Mouse (Mus musculus): ENCODE data around the gene Rab25. TPM values are rescaled to one million over a fixed set of nuclear protein-coding genes. Genes with fewer than 3 reads are reported as not detected.
"Not testable (repeated sequence)": the region's sequence is repeated elsewhere in the genome, so short reads cannot be mapped to it uniquely, and the experiment has no call there.

The Rab25 gene
- not detected for total RNA-seq (2021)
- long read RNA-seq, experiment 1 = 0 reads
- long read RNA-seq, experiment 2 = 0 reads

DNA sequence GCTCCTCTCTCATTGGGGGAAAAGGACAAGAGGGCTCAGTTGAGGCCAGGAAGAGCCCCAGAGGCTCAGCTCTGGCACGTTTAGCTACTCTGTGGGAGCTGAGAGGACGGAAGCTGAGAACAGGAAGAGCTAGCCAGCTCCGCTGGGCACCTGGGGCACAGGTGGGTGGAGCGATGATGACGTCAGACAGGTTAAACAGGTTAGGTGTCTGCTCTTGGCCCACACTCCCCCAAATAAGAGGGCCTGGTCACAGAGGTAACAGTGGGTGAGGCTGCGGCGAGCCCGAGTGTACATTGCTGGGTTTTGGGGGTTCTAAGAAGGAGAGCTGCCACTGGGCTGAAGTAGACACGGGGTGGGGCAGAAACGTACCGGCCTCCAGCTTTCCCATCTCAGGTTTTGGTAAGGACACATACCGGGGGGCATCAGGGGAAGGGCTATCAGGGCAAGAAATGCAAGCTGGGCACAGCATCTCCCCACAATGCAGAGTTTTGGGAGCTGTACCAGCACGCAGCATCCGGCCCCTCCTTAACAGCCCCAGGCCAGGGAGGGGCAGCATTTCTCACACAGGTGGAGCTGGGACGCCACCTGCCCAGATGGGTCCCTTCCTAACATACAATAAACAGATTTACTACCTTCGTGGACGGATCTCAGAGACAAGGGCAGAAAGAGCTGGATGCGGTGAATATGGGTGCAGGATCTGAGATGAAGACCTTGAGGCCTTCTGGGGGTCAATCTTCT lies at the start of gene Rab25:
Gene Rab25 (minus strand): TSS at position 121 of the 738 bp plus-strand sequence.
- no peak for DNase-seq

GRCm38 (mm10) chr3:88596547-88596946 lies 48.4 kb upstream of the Rab25 start:
- DNase-seq = not testable (repeated sequence)

GRCm38 (mm10) chr3:88593893-88594580 lies 45.9 kb upstream of the Rab25 start:
- DNase-seq = no peak

DNA sequence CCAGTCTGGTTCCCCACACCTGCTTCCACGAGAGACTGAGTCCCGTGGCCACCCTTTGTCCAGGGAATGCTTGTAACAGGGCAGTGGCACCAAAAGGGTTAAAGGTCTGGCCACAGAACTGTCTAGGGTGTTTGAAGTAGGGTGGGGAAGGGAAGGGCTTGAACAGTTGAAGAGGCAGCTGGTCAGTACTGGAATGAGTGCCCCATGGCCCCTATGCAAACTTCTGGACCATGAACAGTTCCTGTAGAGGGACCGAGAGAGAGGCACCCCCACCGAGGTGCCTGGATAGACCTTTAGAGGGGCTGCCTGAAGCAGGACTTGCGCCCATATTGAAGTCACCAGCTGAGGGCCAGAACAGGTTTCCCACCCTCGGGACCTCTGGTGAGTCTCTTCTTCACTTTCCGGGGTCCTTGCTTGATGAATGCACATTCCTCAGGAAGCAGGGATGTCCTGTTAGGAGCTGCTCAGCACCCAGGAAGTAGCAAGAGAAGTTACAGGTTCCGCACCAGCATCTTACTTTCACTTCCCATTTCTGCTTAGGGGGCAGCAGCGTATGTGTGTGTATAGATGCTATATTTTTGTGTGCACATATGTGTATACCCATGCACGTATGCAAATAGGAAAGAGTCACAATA lies 45.0 kb upstream of the Rab25 start:
- DNase-seq = no peak

DNA sequence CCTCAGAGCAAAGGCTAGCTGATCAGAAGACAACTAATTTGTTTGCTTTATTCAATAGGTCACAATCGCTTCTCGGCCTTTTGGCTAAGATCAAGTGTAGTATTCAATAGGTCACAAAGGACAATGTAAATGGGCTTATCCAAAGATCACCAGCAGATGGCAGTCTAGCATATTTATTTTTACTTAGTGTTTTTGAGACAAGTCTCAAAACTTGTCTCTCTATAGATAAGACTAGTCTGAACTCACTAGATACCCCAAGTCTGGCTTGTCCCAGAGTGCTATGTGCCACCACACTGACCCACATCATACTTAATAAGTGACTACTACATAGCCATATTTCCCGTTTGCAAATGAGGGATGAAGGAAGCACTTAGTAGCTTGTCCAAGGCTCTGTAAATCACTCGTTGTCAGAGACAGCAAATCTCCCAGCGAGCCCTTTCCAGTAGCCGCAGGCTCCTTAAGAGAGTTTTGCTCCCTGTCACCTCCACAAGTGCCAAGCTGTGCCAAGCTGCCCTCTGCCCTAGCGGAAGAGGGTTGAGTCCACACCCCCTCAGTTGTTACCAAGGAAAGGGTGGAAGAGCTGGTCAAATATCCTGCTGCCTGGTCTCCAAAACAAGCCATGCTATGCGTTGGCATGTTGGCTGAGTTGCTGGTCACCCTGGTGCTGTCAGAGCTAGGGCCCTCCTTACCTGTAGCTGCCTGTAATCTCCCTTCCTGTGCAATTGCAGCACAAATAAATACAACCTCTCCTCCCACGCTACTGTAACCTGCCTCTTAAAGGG lies 44.0 kb upstream of the Rab25 start:
- DNase-seq = no peak

GRCm38 (mm10) chr3:88591044-88591443 lies 42.9 kb upstream of the Rab25 start:
- no peak for DNase-seq

- DNase-seq = no peak
These were observed 42.1 kb upstream of the Rab25 start for GRCm38 (mm10) chr3:88590246-88590645.

DNA sequence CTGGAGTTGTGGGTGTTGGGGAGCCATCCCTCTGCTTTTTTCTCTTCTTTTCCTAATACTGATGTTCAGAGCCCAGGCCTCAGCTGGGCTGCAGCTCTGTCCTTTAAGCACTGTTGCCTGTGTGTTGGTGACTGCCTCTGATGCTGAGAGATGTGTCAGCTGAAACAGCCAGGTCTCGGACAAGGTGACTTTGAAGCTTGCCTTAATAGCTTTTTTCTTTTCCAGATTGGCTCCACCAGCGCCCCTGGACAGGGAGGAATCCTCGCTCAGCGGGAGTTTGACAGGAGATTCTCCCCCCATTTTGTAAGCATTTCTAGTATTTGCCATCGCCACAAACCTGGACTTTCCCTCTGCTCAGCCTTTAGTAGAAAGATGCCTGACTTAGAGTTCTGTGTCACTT lies 38.5 kb upstream of the Rab25 start:
- DNase-seq = no peak

DNA sequence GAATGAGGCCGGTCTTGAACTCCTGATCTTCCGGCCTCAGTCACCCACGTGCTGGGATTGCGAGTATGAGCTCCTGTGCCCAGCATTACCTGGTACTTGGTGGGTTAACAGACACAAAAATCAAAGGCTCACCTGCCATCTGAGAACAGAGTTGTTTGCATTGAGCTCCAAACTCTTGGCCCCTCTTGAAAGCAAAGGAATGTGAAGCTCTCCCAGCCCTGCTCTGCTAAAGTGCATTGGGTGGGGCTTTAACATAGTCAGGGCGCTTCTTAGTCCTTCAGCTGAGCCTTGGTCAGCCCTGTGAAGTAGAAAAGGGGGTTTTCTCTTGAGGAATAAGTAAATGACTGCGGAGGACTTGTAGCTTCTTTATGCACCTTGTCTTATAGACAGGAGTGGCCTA lies 37.7 kb upstream of the Rab25 start:
- no peak for DNase-seq

DNA sequence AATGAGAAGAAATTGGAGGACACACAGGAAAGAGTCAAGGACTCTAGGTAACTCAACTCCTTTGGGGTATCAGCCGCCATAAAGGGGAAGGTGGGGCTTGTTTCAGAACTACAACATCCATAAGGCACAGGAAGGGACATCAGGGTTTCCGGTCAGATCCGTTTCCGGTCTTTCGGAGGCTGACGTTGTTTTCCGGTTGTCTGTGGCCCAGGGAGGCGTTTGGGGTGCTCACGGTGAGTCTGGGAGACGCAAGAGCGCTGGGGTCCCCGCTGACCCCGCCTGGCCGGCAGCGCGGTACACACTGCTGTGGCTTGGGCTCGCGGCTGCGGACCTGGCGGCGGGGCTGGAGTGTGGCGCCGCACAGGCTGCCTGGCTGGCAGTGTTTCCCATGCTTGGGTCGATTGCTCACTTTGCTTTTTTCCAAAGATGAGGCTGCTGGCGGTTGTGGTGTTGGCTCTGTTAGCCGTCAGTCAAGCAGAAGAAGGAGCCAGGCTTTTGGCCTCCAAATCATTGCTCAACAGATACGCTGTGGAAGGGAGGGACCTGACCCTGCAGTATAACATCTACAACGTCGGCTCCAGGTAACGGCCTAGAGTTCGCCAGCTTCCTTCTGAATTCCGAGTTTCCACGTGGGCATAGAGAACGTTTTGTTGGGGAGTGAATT lies 31.5 kb upstream of the Rab25 start:
- peak; percentile 79 for DNase-seq

DNA sequence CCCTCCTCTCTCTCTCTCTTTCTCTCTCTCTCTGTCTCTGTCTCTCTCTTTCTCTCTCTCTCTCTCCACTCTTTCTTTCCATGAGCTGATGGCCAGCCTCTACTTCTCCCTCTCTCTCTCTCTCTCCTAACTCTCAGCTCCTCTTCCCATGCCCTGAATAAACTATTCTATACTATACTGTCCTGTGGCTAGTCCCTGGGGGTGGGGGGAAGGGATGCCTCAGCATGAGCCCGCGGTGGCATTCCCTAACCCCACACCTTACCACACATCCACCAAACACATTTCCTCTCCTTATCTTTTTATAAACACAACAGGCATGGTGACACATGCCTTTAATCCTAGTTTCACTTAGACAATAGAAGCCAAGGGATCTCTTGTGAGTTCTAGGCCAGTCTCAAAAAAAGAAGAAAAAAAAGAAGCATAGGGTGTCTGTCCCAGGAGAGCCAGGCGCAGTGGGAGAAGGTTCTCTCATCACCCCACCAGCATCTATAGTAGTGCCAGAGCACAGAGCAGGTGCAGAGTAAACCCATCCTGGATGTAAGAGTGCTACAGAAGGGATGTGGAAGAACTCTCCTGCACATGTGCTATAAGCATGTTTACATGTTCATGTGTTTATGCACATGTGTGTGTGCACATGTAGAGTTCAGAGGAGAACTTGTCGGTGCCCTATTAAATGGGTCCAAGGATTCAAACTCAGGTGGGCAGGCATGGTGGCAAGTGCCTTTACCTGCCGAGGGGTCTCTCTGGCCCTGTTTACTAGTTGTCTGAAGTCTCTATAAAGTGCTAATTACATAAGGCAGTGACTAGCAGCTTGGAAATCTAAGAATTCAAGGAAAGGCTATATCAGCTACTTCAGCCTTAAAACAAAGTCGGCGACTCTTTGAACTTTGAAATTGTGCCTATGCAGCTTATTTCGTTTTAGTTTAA lies 30.7 kb upstream of the Rab25 start:
- no peak for DNase-seq

GRCm38 (mm10) chr3:88577846-88578245 lies 29.7 kb upstream of the Rab25 start:
- DNase-seq = not testable (repeated sequence)

DNA sequence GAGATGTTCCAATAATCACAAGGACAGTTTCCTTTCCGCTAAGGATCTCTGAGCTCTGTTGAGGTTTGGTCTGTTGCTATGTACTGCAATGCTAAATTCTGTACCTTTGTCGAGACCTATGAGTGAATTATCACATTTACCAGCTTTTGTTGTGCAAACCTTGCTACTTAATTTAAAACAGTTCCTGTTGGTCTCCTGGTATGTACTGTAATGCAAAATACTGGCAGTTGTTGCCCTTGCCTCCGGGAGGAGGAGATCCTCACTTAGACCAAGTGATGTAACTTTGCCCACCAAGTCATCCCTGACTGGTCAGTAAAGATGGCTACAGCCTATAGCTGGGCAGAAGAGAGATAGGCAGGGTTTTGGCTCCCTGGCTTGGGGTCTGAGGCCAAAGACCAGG lies 27.4 kb upstream of the Rab25 start, which contains the start of gene Ssr2:
Gene Ssr2 (plus strand): TSS at position 337 of the 400 bp plus-strand sequence.
- no peak for DNase-seq

DNA sequence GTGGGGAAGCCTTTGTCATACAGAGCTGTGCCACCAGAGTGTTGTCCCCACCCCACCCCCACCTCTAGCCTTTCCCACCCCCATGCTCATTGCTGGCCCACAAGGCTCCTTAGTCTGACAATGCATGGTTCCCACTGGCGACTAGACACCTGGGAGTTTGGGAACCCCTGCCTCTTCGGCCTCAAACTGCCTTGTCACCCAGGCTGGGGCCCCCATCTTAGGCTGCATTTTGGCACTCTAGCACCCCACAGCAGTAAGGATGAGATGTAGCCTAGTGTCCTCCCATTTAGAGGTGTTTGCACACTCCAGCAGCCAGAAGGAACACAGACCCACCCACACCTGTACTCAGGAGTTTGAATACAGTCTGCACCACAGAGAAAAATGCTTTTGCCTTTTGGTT lies 25.7 kb upstream of the Rab25 start:
- DNase-seq = no peak

- DNase-seq = no peak
These were observed 24.7 kb upstream of the Rab25 start for GRCm38 (mm10) chr3:88572835-88573234.

- no peak for DNase-seq
These were observed 23.8 kb upstream of the Rab25 start for GRCm38 (mm10) chr3:88571856-88572255.

DNA sequence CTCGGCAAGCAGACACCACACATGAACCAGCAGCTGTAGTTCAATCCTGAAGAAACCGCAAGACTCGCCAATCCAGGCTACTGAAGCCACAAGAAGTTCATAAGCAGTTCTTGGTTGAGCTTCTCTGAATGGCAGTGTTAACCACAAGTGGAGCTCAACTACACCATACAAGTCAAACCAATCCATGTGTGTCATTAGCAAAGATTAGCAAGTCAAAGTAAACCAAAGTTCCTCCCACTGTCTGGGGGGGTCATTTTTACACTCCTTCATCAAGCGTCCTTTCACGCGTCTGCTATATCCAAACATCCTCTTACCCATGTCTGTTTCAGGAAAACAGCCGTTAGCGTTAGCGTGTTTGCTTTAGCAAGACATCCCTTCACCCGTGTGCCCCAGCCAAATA lies 22.2 kb upstream of the Rab25 start:
- DNase-seq = no peak

- no peak for DNase-seq
These were observed 21.6 kb upstream of the Rab25 start for GRCm38 (mm10) chr3:88569694-88570093.

- no peak for DNase-seq
These were observed 21.0 kb upstream of the Rab25 start for GRCm38 (mm10) chr3:88569093-88569492.

DNA sequence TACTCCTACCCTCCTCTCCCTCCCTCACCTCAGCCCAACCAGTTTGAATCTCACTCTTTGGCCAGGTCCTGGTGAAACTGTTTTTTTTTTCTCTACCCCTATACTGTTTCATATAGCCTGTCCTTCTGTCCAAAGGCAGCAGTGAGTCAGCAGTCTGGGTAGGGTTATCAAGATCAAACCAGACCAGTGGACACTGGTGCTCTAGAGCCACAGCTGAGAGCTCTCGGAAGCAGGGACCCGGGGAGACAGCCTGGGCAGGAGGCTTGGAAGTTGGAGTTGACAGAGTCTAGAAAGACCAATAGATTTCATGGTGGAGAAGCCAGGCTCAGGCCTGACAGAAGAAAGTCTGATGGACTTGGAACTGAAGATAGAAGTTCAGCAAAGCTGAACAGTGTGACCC lies 20.5 kb upstream of the Rab25 start:
- no peak for DNase-seq

GRCm38 (mm10) chr3:88567892-88568291 lies 19.8 kb upstream of the Rab25 start:
- no peak for DNase-seq

Data from gastrocnemius, postnatal 25 days (tissue).